Mouse (Mus musculus) neural tube, embryonic 11.5 days (tissue): ENCODE data around the gene Eif2b1. TPM values are rescaled to one million over a fixed set of nuclear protein-coding genes. Genes with fewer than 3 reads are reported as not detected.

Source experiments
- ATAC-seq: fragments of 200-750 bp; cut with Nextera tagmentation; 2 replicates; pipeline ENCODE4 v1.8.0; 2017; ENCODE audit warnings: moderate number of reproducible peaks, mild to moderate bottlenecking, moderate TSS enrichment, moderate library complexity; ENCODE audit not compliant: insufficient read depth, low FRiP score, low TSS enrichment
- DNase-seq: peaks from one replicate; pipeline ENCODE4 v3.0.0-alpha.2; 2015; ENCODE audit warnings: low spot score
- H3K27ac ChIP-seq: fragments of 300-500 bp; sonication (generic); 2 replicates; pipeline ENCODE4 v1.5.1; 2014; ENCODE audit warnings: low read depth, mild to moderate bottlenecking, low read length
- H3K27me3 ChIP-seq: fragments of 300-500 bp; sonication (generic); 2 replicates; pipeline ENCODE4 v1.6.1; 2014; ENCODE audit warnings: mild to moderate bottlenecking, low read length, mixed read lengths; ENCODE audit not compliant: control insufficient read depth, insufficient read depth
- H3K36me3 ChIP-seq: fragments of 300-500 bp; sonication (generic); 2 replicates; pipeline ENCODE4 v1.6.1; 2014; ENCODE audit warnings: mild to moderate bottlenecking, low read length, moderate library complexity, mixed read lengths; ENCODE audit not compliant: control insufficient read depth, insufficient read depth
- H3K4me1 ChIP-seq: fragments of 300-500 bp; sonication (generic); 2 replicates; pipeline ENCODE4 v1.6.1; 2014; ENCODE audit warnings: low read length, mixed read lengths; ENCODE audit not compliant: control insufficient read depth, insufficient read depth
- H3K4me2 ChIP-seq: fragments of 300-500 bp; sonication (generic); 2 replicates; pipeline ENCODE4 v1.6.1; 2014; ENCODE audit warnings: low read depth, mild to moderate bottlenecking, moderate library complexity
- H3K4me3 ChIP-seq: fragments of 300-500 bp; sonication (generic); 2 replicates; pipeline ENCODE4 v1.5.1; 2014; ENCODE audit warnings: low read depth, low read length
- H3K9ac ChIP-seq: fragments of 300-500 bp; sonication (generic); 2 replicates; pipeline ENCODE4 v1.6.1; 2014; ENCODE audit warnings: mild to moderate bottlenecking, low read length
- H3K9me3 ChIP-seq: fragments of 300-500 bp; sonication (generic); 2 replicates; pipeline ENCODE4 v1.6.1; 2016; ENCODE audit warnings: low read length; ENCODE audit not compliant: control insufficient read depth
- WGBS: fragments of 180-500 bp; shearing (Covaris S2); extraction: QIAGEN DNeasy Blood & Tissue Kit; methylation state at CpG from one replicate; pipeline ENCODE4 v1.1.7; 2014; 5-methylcytosine and 5-hydroxymethylcytosine counted together
- polyA plus RNA-seq: library from polyadenylated mRNA; unstranded; fragments of >200 nt; fragmentation: Nextera tagmentation; extraction: Ambion mirVana; gene quantifications from 2 replicates; pipeline ENCODE4 v1.2.1, GENCODE M21; 2014

Eif2b1 gene
- polyA plus RNA-seq: 81.0 and 94.5 TPM in 2 replicates

- peak; percentile 82 for ATAC-seq
- peaks cover 14% of the 10 kb centered on the region for H3K4me1 ChIP-seq
- H3K9ac ChIP-seq: peak within 1 kb of the TSS; percentile 81
- H3K27me3 ChIP-seq: no peaks in the 10 kb centered on the region
- peak within 1 kb of the TSS; percentile 70 for H3K4me3 ChIP-seq
- H3K27ac ChIP-seq: no peak within 1 kb of the TSS
- peaks cover 3% of the 10 kb centered on the region for H3K36me3 ChIP-seq
- DNase-seq: peak; percentile 97
- 1% methylated on average over 51 of the region's 51 CpGs for WGBS
- H3K4me2 ChIP-seq: peak within 1 kb of the TSS; percentile 79
- no peaks in the 10 kb centered on the region for H3K9me3 ChIP-seq
Observed at GRCm38 (mm10) chr5:124578633-124579317, at the start of gene Eif2b1, which contains the start of gene Gtf2h3. Gene Eif2b1 (minus strand): TSS chr5:124579131. Gene Gtf2h3 (plus strand): TSS chr5:124579140.

- 93% methylated on average over 9 of the region's 9 CpGs for WGBS
- H3K4me3 ChIP-seq: no peak overlapping the region
- H3K9ac ChIP-seq: no peak overlapping the region
- ATAC-seq (no peak), DNase-seq (no peak)
- no peaks in the 10 kb centered on the region for H3K27me3 ChIP-seq
- H3K4me1 ChIP-seq: peaks cover 3% of the 10 kb centered on the region; the same call in 1 of the 2 replicates
- H3K4me2 ChIP-seq: no peak overlapping the region
- H3K36me3 ChIP-seq: no peaks in the 10 kb centered on the region
- H3K27ac ChIP-seq: no peak overlapping the region
- H3K9me3 ChIP-seq: no peaks in the 10 kb centered on the region
Observed at GRCm38 (mm10) chr5:124624291-124624690, 45.4 kb upstream of the Eif2b1 start.

- ATAC-seq: no peak
- Histone ChIP-seq H3K9ac (no peak overlapping the region; the same call in 1 of the 2 replicates), H3K27me3 (no peaks in the 10 kb centered on the region), H3K4me2 (no peak overlapping the region), H3K9me3 (no peaks in the 10 kb centered on the region), H3K36me3 (no peaks in the 10 kb centered on the region), H3K27ac (no peak overlapping the region), H3K4me1 (no peaks in the 10 kb centered on the region), H3K4me3 (no peak overlapping the region)
- 88% methylated on average over 15 of the region's 15 CpGs for WGBS
- DNase-seq: no peak
Observed at GRCm38 (mm10) chr5:124622890-124623289, 44.0 kb upstream of the Eif2b1 start.

- no peak overlapping the region for H3K4me3 ChIP-seq
- ATAC-seq (no peak), DNase-seq (no peak)
- H3K27ac ChIP-seq: no peak overlapping the region
- H3K4me1 ChIP-seq: no peaks in the 10 kb centered on the region
- no peak overlapping the region for H3K9ac ChIP-seq
- H3K4me2 ChIP-seq: no peak overlapping the region
- H3K27me3 ChIP-seq: no peaks in the 10 kb centered on the region
- WGBS: 78% methylated on average over 13 of the region's 13 CpGs
- no peaks in the 10 kb centered on the region for H3K9me3 ChIP-seq
- no peaks in the 10 kb centered on the region for H3K36me3 ChIP-seq
Observed at GRCm38 (mm10) chr5:124621362-124621761, 42.4 kb upstream of the Eif2b1 start.

- no peak overlapping the region for H3K9ac ChIP-seq
- H3K9me3 ChIP-seq: no peaks in the 10 kb centered on the region
- no peak overlapping the region for H3K27ac ChIP-seq
- no peak overlapping the region for H3K4me2 ChIP-seq
- 82% methylated on average over 10 of the region's 10 CpGs for WGBS
- no peaks in the 10 kb centered on the region for H3K27me3 ChIP-seq
- no peak overlapping the region for H3K4me3 ChIP-seq
- DNase-seq: no peak
- H3K36me3 ChIP-seq: no peaks in the 10 kb centered on the region
- H3K4me1 ChIP-seq: no peaks in the 10 kb centered on the region
- no peak for ATAC-seq
Observed at GRCm38 (mm10) chr5:124618711-124619110, 39.8 kb upstream of the Eif2b1 start.

GRCm38 (mm10) chr5:124614709-124615108 is 35.8 kb upstream of the Eif2b1 start:
- Histone ChIP-seq H3K4me1 (no peaks in the 10 kb centered on the region), H3K36me3 (no peaks in the 10 kb centered on the region), H3K9ac (no peak overlapping the region), H3K9me3 (no peaks in the 10 kb centered on the region), H3K4me3 (no peak overlapping the region), H3K27me3 (no peaks in the 10 kb centered on the region), H3K27ac (no peak overlapping the region), H3K4me2 (no peak overlapping the region)
- 84% methylated on average over 11 of the region's 11 CpGs for WGBS
- no peak for DNase-seq
- no peak for ATAC-seq

- DNase-seq: no peak
Observed at GRCm38 (mm10) chr5:124610965-124611364, 32.0 kb upstream of the Eif2b1 start.

GRCm38 (mm10) chr5:124605041-124605622 is 26.2 kb upstream of the Eif2b1 start:
- H3K36me3 ChIP-seq: no peaks in the 10 kb centered on the region; the same call in 1 of the 2 replicates
- no peaks in the 10 kb centered on the region for H3K4me1 ChIP-seq
- H3K9ac ChIP-seq: no peak overlapping the region
- DNase-seq (no peak), ATAC-seq (no peak)
- H3K27me3 ChIP-seq: no peaks in the 10 kb centered on the region
- no peaks in the 10 kb centered on the region for H3K9me3 ChIP-seq
- 87% methylated on average over 17 of the region's 17 CpGs for WGBS
- no peak overlapping the region for H3K4me2 ChIP-seq
- H3K4me3 ChIP-seq: no peak overlapping the region
- H3K27ac ChIP-seq: no peak overlapping the region

More at GRCm38 (mm10) chr5:124610965-124611364, 32.0 kb upstream of the Eif2b1 start:
- H3K27ac ChIP-seq: no peak overlapping the region
- no peak overlapping the region for H3K9ac ChIP-seq
- H3K4me3 ChIP-seq: no peak overlapping the region
- H3K4me2 ChIP-seq: no peak overlapping the region
- H3K27me3 ChIP-seq: no peaks in the 10 kb centered on the region
- WGBS: 80% methylated on average over 10 of the region's 10 CpGs
- H3K36me3 ChIP-seq: no peaks in the 10 kb centered on the region; the same call in 1 of the 2 replicates
- H3K9me3 ChIP-seq: no peaks in the 10 kb centered on the region
- H3K4me1 ChIP-seq: no peaks in the 10 kb centered on the region
- no peak for ATAC-seq

GRCm38 (mm10) chr5:124604296-124604695 is 25.4 kb upstream of the Eif2b1 start:
- Histone ChIP-seq H3K4me1 (peaks cover 4% of the 10 kb centered on the region), H3K27ac (no peak overlapping the region), H3K4me3 (no peak overlapping the region), H3K9ac (no peak overlapping the region), H3K9me3 (no peaks in the 10 kb centered on the region), H3K4me2 (no peak overlapping the region), H3K36me3 (no peaks in the 10 kb centered on the region; the same call in 1 of the 2 replicates), H3K27me3 (no peaks in the 10 kb centered on the region)
- ATAC-seq: no peak
- DNase-seq: no peak
- 96% methylated on average over 4 of the region's 4 CpGs for WGBS
